Mouse (Mus musculus): Measurements from ENCODE around the gene Gm28047. TPM values are rescaled to one million over a fixed set of nuclear protein-coding genes. Genes with fewer than 3 reads are reported as not detected.
"Not testable (repeated sequence)": the region's sequence is repeated elsewhere in the genome, so short reads cannot be mapped to it uniquely, and the experiment has no call there.

Gene Gm28047
- polyA plus RNA-seq, 1 experiment from 2014 or later: not detected

DNA sequence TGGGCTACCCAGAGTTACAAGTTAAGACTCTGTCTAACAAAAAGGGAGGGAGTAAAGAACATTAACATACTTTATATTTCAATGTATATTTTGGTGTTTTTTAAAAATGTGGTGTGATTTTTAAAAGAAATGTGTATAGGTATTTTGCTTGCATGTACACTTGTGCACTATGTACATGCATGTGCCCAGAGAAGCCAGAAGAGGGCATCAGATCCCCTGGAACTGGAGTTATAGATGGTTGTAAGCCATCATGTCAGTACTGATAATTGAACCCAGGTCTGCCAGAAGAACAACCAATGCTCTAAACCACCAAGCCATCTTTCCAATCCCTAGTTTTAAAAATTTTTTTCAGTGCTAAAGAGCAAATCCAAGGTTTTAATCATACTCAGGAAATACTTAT lies 11.9 kb downstream of the Gm28047 start:
- DNase-seq (ENCODE audit: low spot score) (no peak), ATAC-seq (ENCODE audit: low read depth) (no peak)
- Histone ChIP-seq H3K27me3 (replicated peaks; ENCODE audit: control insufficient read depth, insufficient read depth, low read length) (no peaks in the 10 kb centered on the region), H3K4me2 (ENCODE audit: low read depth, low read length) (no peak overlapping the region), H3K4me1 (ENCODE audit: control insufficient read depth, insufficient read depth, low read length) (no peaks in the 10 kb centered on the region), H3K27ac (replicated peaks; ENCODE audit: low read depth, low read length) (no peak overlapping the region), H3K4me3 (ENCODE audit: low read depth, low read length) (no peak overlapping the region), H3K9me3 (ENCODE audit: control insufficient read depth, low read length) (no peaks in the 10 kb centered on the region), H3K9ac (ENCODE audit: low read depth, low read length) (no peak overlapping the region), H3K36me3 (ENCODE audit: control insufficient read depth, insufficient read depth, low read length) (no peaks in the 10 kb centered on the region)

- not testable (repeated sequence) for H3K27me3 ChIP-seq (replicated peaks; ENCODE audit: control insufficient read depth, insufficient read depth, low read length); H3K4me3 ChIP-seq (ENCODE audit: low read depth, low read length)
Measured at GRCm38 (mm10) chr15:102608586-102608985, 16.3 kb downstream of the Gm28047 start.

DNA sequence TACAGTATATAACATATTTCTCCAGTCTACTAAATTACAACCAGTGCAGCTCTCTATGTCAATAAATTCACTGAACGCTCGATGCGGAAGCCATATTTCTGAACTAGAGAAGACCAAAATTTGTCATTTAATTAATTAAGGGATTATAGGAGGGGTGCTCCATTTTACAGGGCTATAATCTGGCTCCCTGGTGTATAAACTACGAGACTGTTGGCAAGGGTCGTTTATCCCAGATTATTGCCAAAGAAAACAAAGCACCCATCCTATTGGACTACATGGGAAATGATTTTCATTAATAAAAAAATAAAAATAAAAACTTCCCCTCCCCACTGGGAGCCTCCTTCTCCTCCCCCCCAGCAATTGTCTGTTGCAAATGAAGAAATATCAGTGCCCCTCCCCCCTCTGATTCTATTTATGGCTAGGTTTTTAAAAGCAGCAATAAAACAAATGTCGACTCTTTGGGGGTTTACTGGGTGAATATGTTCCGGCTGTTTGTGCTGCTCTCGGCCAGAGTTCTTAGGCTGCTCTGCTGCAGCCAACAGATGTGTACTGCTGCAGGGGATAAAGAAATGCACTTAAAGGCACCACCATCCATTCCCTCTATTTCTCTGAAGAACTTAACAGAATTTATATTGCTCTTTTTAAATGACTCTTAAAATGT lies 30.7 kb downstream of the Gm28047 start:
- Histone ChIP-seq H3K36me3 (ENCODE audit: control insufficient read depth, insufficient read depth, low read length) (0 out of 2 replicates have a peak, but pooled peaks cover 7% of the 10 kb centered on the region), H3K4me3 (ENCODE audit: low read depth, low read length) (no peak overlapping the region), H3K27ac (replicated peaks; ENCODE audit: low read depth, low read length) (peak overlapping the region; percentile 39; the same call in 1 of the 2 replicates), H3K9me3 (ENCODE audit: control insufficient read depth, low read length) (no peaks in the 10 kb centered on the region), H3K4me2 (ENCODE audit: low read depth, low read length) (peak overlapping the region; percentile 33), H3K4me1 (ENCODE audit: control insufficient read depth, insufficient read depth, low read length) (peaks cover 23% of the 10 kb centered on the region), H3K9ac (ENCODE audit: low read depth, low read length) (no peak overlapping the region), H3K27me3 (replicated peaks; ENCODE audit: control insufficient read depth, insufficient read depth, low read length) (no peaks in the 10 kb centered on the region)
- DNase-seq (ENCODE audit: low spot score) (peak; percentile 70), ATAC-seq (ENCODE audit: low read depth) (no peak)
- 49% methylated on average over 8 of the region's 8 CpGs for WGBS

More at GRCm38 (mm10) chr15:102608586-102608985, 16.3 kb downstream of the Gm28047 start:
- 75% methylated on average over 1 of the region's 1 CpGs for WGBS
- not testable (repeated sequence) for ATAC-seq (ENCODE audit: low read depth); H3K4me1 ChIP-seq (ENCODE audit: control insufficient read depth, insufficient read depth, low read length); H3K4me2 ChIP-seq (ENCODE audit: low read depth, low read length); DNase-seq (ENCODE audit: low spot score); H3K9ac ChIP-seq (ENCODE audit: low read depth, low read length); H3K27ac ChIP-seq (replicated peaks; ENCODE audit: low read depth, low read length); H3K36me3 ChIP-seq (ENCODE audit: control insufficient read depth, insufficient read depth, low read length); H3K9me3 ChIP-seq (ENCODE audit: control insufficient read depth, low read length)

DNA sequence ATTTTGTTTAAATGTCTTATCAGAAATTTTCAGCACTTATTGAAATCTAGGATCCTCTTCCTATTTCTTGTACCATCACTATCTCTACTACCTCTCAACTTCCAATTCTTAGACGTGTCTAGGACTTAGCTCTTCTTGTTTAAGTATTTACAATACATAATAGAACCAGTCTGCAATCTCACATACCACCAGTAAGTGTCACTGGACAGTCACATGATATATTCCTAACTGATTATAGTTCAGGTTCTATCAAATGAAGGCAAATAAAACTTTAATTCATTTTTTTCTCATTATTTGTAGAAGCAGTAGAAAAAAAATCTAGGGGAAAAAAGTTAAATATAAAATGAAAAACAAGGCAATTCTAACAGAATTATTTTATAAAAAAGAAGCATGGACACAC lies 32.2 kb downstream of the Gm28047 start:
- DNase-seq (ENCODE audit: low spot score) (no peak), ATAC-seq (ENCODE audit: low read depth) (no peak)
- Histone ChIP-seq H3K9me3 (ENCODE audit: control insufficient read depth, low read length) (no peaks in the 10 kb centered on the region), H3K4me2 (ENCODE audit: low read depth, low read length) (no peak overlapping the region), H3K27me3 (replicated peaks; ENCODE audit: control insufficient read depth, insufficient read depth, low read length) (no peaks in the 10 kb centered on the region), H3K9ac (ENCODE audit: low read depth, low read length) (no peak overlapping the region), H3K27ac (replicated peaks; ENCODE audit: low read depth, low read length) (no peak overlapping the region), H3K4me1 (ENCODE audit: control insufficient read depth, insufficient read depth, low read length) (peaks cover 23% of the 10 kb centered on the region), H3K4me3 (ENCODE audit: low read depth, low read length) (no peak overlapping the region), H3K36me3 (ENCODE audit: control insufficient read depth, insufficient read depth, low read length) (0 out of 2 replicates have a peak, but pooled peaks cover 14% of the 10 kb centered on the region)
- WGBS: 45% methylated on average over 1 of the region's 1 CpGs

GRCm38 (mm10) chr15:102590567-102590966 lies 34.3 kb downstream of the Gm28047 start:
- ATAC-seq (ENCODE audit: low read depth) (peak; percentile 55; the same call in 1 of the 2 replicates), DNase-seq (ENCODE audit: low spot score) (peak; percentile 72)
- 85% methylated on average over 1 of the region's 1 CpGs for WGBS
- H3K4me2 ChIP-seq (ENCODE audit: low read depth, low read length): no peak overlapping the region
- no peaks in the 10 kb centered on the region for H3K27me3 ChIP-seq (replicated peaks; ENCODE audit: control insufficient read depth, insufficient read depth, low read length)
- peaks cover 22% of the 10 kb centered on the region for H3K4me1 ChIP-seq (ENCODE audit: control insufficient read depth, insufficient read depth, low read length)
- H3K9ac ChIP-seq (ENCODE audit: low read depth, low read length): no peak overlapping the region
- 0 out of 2 replicates have a peak, but pooled peaks cover 14% of the 10 kb centered on the region for H3K36me3 ChIP-seq (ENCODE audit: control insufficient read depth, insufficient read depth, low read length)
- H3K4me3 ChIP-seq (ENCODE audit: low read depth, low read length): no peak overlapping the region
- H3K9me3 ChIP-seq (ENCODE audit: control insufficient read depth, low read length): no peaks in the 10 kb centered on the region
- H3K27ac ChIP-seq (replicated peaks; ENCODE audit: low read depth, low read length): peak overlapping the region; percentile 61

GRCm38 (mm10) chr15:102589826-102590225 lies 35.0 kb downstream of the Gm28047 start:
- Histone ChIP-seq H3K9ac (ENCODE audit: low read depth, low read length) (no peak overlapping the region), H3K36me3 (ENCODE audit: control insufficient read depth, insufficient read depth, low read length) (0 out of 2 replicates have a peak, but pooled peaks cover 14% of the 10 kb centered on the region), H3K27me3 (replicated peaks; ENCODE audit: control insufficient read depth, insufficient read depth, low read length) (no peaks in the 10 kb centered on the region), H3K9me3 (ENCODE audit: control insufficient read depth, low read length) (no peaks in the 10 kb centered on the region), H3K4me1 (ENCODE audit: control insufficient read depth, insufficient read depth, low read length) (peaks cover 16% of the 10 kb centered on the region), H3K27ac (replicated peaks; ENCODE audit: low read depth, low read length) (no peak overlapping the region), H3K4me3 (ENCODE audit: low read depth, low read length) (no peak overlapping the region), H3K4me2 (ENCODE audit: low read depth, low read length) (no peak overlapping the region)
- ATAC-seq (ENCODE audit: low read depth): no peak
- DNase-seq (ENCODE audit: low spot score): no peak
- 96% methylated on average over 8 of the region's 8 CpGs for WGBS

DNA sequence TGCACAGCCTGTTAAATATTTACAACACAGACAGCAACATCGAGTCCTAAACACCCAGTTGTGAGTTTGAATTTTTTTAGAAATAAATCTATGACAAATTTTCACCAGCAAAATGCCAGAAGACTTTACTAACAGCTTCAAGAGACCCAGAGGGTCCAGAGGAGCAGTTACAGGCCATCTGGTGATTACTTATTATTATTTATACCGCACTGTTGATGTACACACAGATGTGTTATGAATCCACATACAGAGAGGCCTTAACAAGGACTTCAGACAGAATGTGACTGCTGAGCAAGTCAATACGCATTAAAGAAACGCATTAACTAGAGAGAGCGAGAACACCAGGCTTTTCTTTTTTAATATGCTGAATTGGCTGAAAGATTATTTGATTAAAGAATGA lies 39.4 kb downstream of the Gm28047 start:
- ATAC-seq (ENCODE audit: low read depth) (no peak), DNase-seq (ENCODE audit: low spot score) (no peak)
- Histone ChIP-seq H3K4me1 (ENCODE audit: control insufficient read depth, insufficient read depth, low read length) (no peaks in the 10 kb centered on the region; the same call in 1 of the 2 replicates), H3K27ac (replicated peaks; ENCODE audit: low read depth, low read length) (0 out of 2 replicates have a peak overlapping the region, but pooled peaks have one; percentile 33), H3K9me3 (ENCODE audit: control insufficient read depth, low read length) (no peaks in the 10 kb centered on the region), H3K4me3 (ENCODE audit: low read depth, low read length) (no peak overlapping the region), H3K4me2 (ENCODE audit: low read depth, low read length) (no peak overlapping the region), H3K9ac (ENCODE audit: low read depth, low read length) (no peak overlapping the region), H3K27me3 (replicated peaks; ENCODE audit: control insufficient read depth, insufficient read depth, low read length) (no peaks in the 10 kb centered on the region), H3K36me3 (ENCODE audit: control insufficient read depth, insufficient read depth, low read length) (0 out of 2 replicates have a peak, but pooled peaks cover 14% of the 10 kb centered on the region)
- WGBS: 81% methylated on average over 5 of the region's 5 CpGs

DNA sequence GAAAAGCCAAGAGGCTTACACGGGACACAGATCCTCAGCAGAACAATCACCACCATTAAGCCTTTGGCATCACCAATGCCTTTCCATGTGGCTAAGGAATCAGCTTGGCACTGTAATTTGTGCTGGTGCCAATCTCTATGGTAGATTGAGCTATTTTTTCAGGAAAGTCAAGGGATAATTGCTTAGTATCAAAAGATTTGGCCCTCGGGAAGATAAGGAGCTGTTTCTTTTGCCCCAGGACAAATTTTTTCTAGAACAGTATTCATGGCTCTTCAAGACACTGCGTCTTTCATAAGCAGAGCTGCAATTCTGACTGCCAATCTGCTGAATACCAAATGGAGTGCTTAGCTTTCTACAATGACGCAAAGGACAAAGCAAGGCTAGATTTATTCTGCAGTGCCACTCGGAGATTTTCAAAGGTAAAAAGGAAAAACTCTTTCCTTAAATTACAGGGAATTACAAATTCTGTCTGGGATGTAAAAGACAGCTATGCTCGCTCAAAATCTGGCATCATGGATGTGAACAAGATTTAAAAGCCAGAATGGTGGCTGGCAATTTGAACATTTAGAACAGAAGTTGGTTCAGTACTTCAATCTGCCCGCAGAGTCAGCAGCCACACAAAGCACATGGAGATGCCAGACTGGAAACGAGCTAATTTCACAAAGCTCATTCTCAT lies 41.0 kb downstream of the Gm28047 start:
- H3K27me3 ChIP-seq (replicated peaks; ENCODE audit: control insufficient read depth, insufficient read depth, low read length): no peaks in the 10 kb centered on the region
- no peak overlapping the region for H3K9ac ChIP-seq (ENCODE audit: low read depth, low read length)
- no peak overlapping the region for H3K4me2 ChIP-seq (ENCODE audit: low read depth, low read length)
- DNase-seq (ENCODE audit: low spot score) (peak; percentile 38), ATAC-seq (ENCODE audit: low read depth) (no peak)
- no peaks in the 10 kb centered on the region for H3K9me3 ChIP-seq (ENCODE audit: control insufficient read depth, low read length)
- no peaks in the 10 kb centered on the region for H3K4me1 ChIP-seq (ENCODE audit: control insufficient read depth, insufficient read depth, low read length)
- H3K4me3 ChIP-seq (ENCODE audit: low read depth, low read length): no peak overlapping the region
- H3K36me3 ChIP-seq (ENCODE audit: control insufficient read depth, insufficient read depth, low read length): 0 out of 2 replicates have a peak, but pooled peaks cover 7% of the 10 kb centered on the region
- H3K27ac ChIP-seq (replicated peaks; ENCODE audit: low read depth, low read length): 0 out of 2 replicates have a peak overlapping the region, but pooled peaks have one; percentile 55
- 52% methylated on average over 8 of the region's 8 CpGs for WGBS
